Mouse (Mus musculus): Measurements from ENCODE around the gene Apol10b. TPM values are rescaled to one million over a fixed set of nuclear protein-coding genes. Genes with fewer than 3 reads are reported as not detected.

Gene Apol10b
- total RNA-seq, 2 experiments from 2014 or later: 0.27 to 1.2 TPM

Other genes starting within 250 kb of the Apol10b start
- 1 to 10 TPM in 1 of 2 experiments, under 1 TPM in 1; 0.76 to 1.1 TPM for gene Apol7a, start 197.0 kb downstream of the Apol10b start, total RNA-seq (2021)
- not detected for gene Apol9a, start 185.0 kb downstream of the Apol10b start, total RNA-seq (2021)
- under 1 TPM in 1 of 2 experiments, not detected in 1; 0.16 TPM for gene Apol7b, start 148.6 kb downstream of the Apol10b start, total RNA-seq (2021)
- gene Apol10a, start 119.1 kb downstream of the Apol10b start, total RNA-seq (2021): not detected
- gene Apol11a, start 87.9 kb downstream of the Apol10b start, total RNA-seq (2021): not detected
- gene Apol7c, start 62.8 kb downstream of the Apol10b start, total RNA-seq (2021): not detected
- gene 1700025B11Rik, start 34.2 kb downstream of the Apol10b start, total RNA-seq (2021): not detected
- not detected for gene Gm36245, start 3.1 kb upstream of the Apol10b start, total RNA-seq (2021)
- under 1 TPM in 1 of 2 experiments, not detected in 1; 0.14 TPM for gene Apol11b, start 47.2 kb upstream of the Apol10b start, total RNA-seq (2021)
- not detected for gene Apol7e, start 102.7 kb upstream of the Apol10b start, total RNA-seq (2021)
- not detected for gene Apol9b, start 132.9 kb upstream of the Apol10b start, total RNA-seq (2021)
- under 1 TPM; 0.07 to 0.73 TPM for gene Apol8, start 160.9 kb upstream of the Apol10b start, total RNA-seq (2021)
- gene Myh9, start 246.1 kb upstream of the Apol10b start, total RNA-seq (2021): 10 to 100 TPM; 42.8 to 63.0 TPM

Data from gastrocnemius, adult 18-20 months (tissue).